Mouse (Mus musculus): ENCODE measurements at regions not wholly inside any gene's neighbourhood (a gene's known extent, or its start where the extent isn't known, plus 50 kb on each side); places are given as distances from the start of the nearest gene placed in this dataset.

GRCm38 (mm10) chr11:71889161-71889560 lies 139.4 kb downstream of the Wscd1 start:
- intact Hi-C loops (cut with DNase I), result no loop called here
- no peak for DNase-seq

GRCm38 (mm10) chr11:71887211-71887610 lies 137.5 kb downstream of the Wscd1 start:
- DNase-seq, result no peak
- intact Hi-C loops (cut with DNase I), result no loop called here

GRCm38 (mm10) chr11:71886771-71887170 lies 137.1 kb downstream of the Wscd1 start:
- DNase-seq, result no peak
- intact Hi-C loops (cut with DNase I), result no loop called here

GRCm38 (mm10) chr11:71884861-71885260 lies 135.1 kb downstream of the Wscd1 start:
- intact Hi-C loops (cut with DNase I), result no loop called here
- DNase-seq, result no peak

GRCm38 (mm10) chr11:71881841-71882240 lies 132.1 kb downstream of the Wscd1 start:
- intact Hi-C loops (cut with DNase I), result no loop called here
- no peak for DNase-seq

- intact Hi-C loops (cut with DNase I), result no loop called here
- no peak for DNase-seq
Observed at GRCm38 (mm10) chr11:71871297-71871696, 121.6 kb downstream of the Wscd1 start.

GRCm38 (mm10) chr11:71866690-71867089 lies 117.0 kb downstream of the Wscd1 start:
- no peak for DNase-seq
- intact Hi-C loops (cut with DNase I), result no loop called here

GRCm38 (mm10) chr11:71857926-71858325 lies 108.2 kb downstream of the Wscd1 start:
- no peak for DNase-seq
- intact Hi-C loops (cut with DNase I), result no loop called here

- intact Hi-C loops (cut with DNase I), result no loop called here
- DNase-seq, result no peak
Observed at GRCm38 (mm10) chr11:71855557-71855956, 105.8 kb downstream of the Wscd1 start.

GRCm38 (mm10) chr11:71855058-71855457 lies 105.3 kb downstream of the Wscd1 start:
- intact Hi-C loops (cut with DNase I), result no loop called here
- no peak for DNase-seq

- intact Hi-C loops (cut with DNase I), result loop anchor here (5.0 kb wide), 1 partner anchor 176 kb away; no protein-coding TSS in a partner anchor
- DNase-seq, result no peak
Observed at GRCm38 (mm10) chr11:71847684-71848367, 98.1 kb downstream of the Wscd1 start.

GRCm38 (mm10) chr11:71846496-71846895 lies 96.8 kb downstream of the Wscd1 start:
- intact Hi-C loops (cut with DNase I), result loop anchor here (5.0 kb wide), 1 partner anchor 174 kb away; no protein-coding TSS in a partner anchor
- DNase-seq, result no peak

- no peak for DNase-seq
- intact Hi-C loops (cut with DNase I), result no loop called here
Observed at GRCm38 (mm10) chr11:71840635-71841443, 91.1 kb downstream of the Wscd1 start.
